Mouse (Mus musculus) ES-Bruce4 (cell line): ENCODE results near the gene Maml3. TPM values are rescaled to one million over a fixed set of nuclear protein-coding genes. Genes with fewer than 3 reads are reported as not detected.

Experiments
- H3K27ac ChIP-seq: 2 replicates; pipeline ENCODE4 v1.5.1; 2012; ENCODE audit warnings: low read length, inconsistent platforms; ENCODE audit not compliant: insufficient read depth
- H3K27me3 ChIP-seq: 2 replicates; pipeline ENCODE4 v1.6.1; 2012; ENCODE audit warnings: mild to moderate bottlenecking, low read length, inconsistent platforms; ENCODE audit not compliant: control insufficient read depth, poor library complexity, insufficient read depth, severe bottlenecking
- H3K36me3 ChIP-seq: 2 replicates; pipeline ENCODE4 v1.6.1; 2012; ENCODE audit warnings: inconsistent platforms, mild to moderate bottlenecking, low read length, moderate library complexity; ENCODE audit not compliant: control insufficient read depth, poor library complexity, insufficient read depth, severe bottlenecking
- H3K4me1 ChIP-seq: one replicate; pipeline ENCODE4 v1.8.1; 2011; ENCODE audit warnings: low read length; ENCODE audit not compliant: control insufficient read depth, insufficient read depth
- H3K4me3 ChIP-seq: 2 replicates; pipeline ENCODE4 v1.5.1; 2011; ENCODE audit warnings: low read depth, mild to moderate bottlenecking, low read length
- H3K9ac ChIP-seq: 2 replicates; pipeline ENCODE4 v1.6.1; 2012; ENCODE audit warnings: low read depth, mild to moderate bottlenecking, inconsistent platforms; ENCODE audit not compliant: poor library complexity, severe bottlenecking
- H3K9me3 ChIP-seq: replicated peaks from 2 replicates; pipeline ENCODE4 v1.6.1; 2012; ENCODE audit warnings: mild to moderate bottlenecking, low read length, inconsistent platforms; ENCODE audit not compliant: control insufficient read depth, poor library complexity, insufficient read depth, severe bottlenecking
- CTCF ChIP-seq: IDR thresholded peaks from one replicate; pipeline ENCODE4 v1.8.1; 2011; ENCODE audit warnings: low read depth, low read length
- EP300 ChIP-seq: IDR thresholded peaks from 2 replicates; pipeline ENCODE4 v1.6.1; 2011; ENCODE audit warnings: low read depth, low read length; ENCODE audit not compliant: insufficient read depth
- POLR2A ChIP-seq: IDR thresholded peaks from one replicate; pipeline ENCODE4 v1.8.1; 2011; ENCODE audit warnings: low read length; ENCODE audit not compliant: insufficient read depth
- polyA plus RNA-seq: library from polyadenylated mRNA; stranded (reverse); fragments of >200 nt; gene quantifications from 2 replicates; pipeline ENCODE4 v1.2.4, GENCODE M21; 2011; ENCODE audit warnings: low read depth; ENCODE audit not compliant: missing spikeins, insufficient read depth, insufficient read length

The Maml3 gene
- polyA plus RNA-seq, 1 experiment, result 5.7 TPM

- Histone ChIP-seq H3K27me3 (0 out of 2 replicates have a peak, but pooled peaks cover 2% of the 10 kb centered on the region), H3K9ac (no peak overlapping the region), H3K4me3 (no peak overlapping the region), H3K4me1 (no peaks in the 10 kb centered on the region), H3K27ac (no peak overlapping the region), H3K9me3 (no peaks in the 10 kb centered on the region), H3K36me3 (no peaks in the 10 kb centered on the region)
- TF ChIP-seq CTCF (no peak), EP300 (no peak), POLR2A (no peak)
Observed at GRCm38 (mm10) chr3:52125421-52125820, 20.5 kb upstream of the Maml3 start.

GRCm38 (mm10) chr3:52120858-52121257 lies 16.0 kb upstream of the Maml3 start:
- Histone ChIP-seq H3K27ac (no peak overlapping the region), H3K4me1 (no peaks in the 10 kb centered on the region), H3K36me3 (no peaks in the 10 kb centered on the region), H3K9me3 (no peaks in the 10 kb centered on the region), H3K27me3 (no peaks in the 10 kb centered on the region), H3K4me3 (no peak overlapping the region), H3K9ac (no peak overlapping the region)
- no peak for TF ChIP-seq CTCF
- TF ChIP-seq POLR2A, result no peak

- TF ChIP-seq EP300 (no peak), CTCF (no peak), POLR2A (no peak)
- H3K27ac ChIP-seq, result no peak overlapping the region
Observed at GRCm38 (mm10) chr3:52119216-52119615, 14.3 kb upstream of the Maml3 start.

DNA sequence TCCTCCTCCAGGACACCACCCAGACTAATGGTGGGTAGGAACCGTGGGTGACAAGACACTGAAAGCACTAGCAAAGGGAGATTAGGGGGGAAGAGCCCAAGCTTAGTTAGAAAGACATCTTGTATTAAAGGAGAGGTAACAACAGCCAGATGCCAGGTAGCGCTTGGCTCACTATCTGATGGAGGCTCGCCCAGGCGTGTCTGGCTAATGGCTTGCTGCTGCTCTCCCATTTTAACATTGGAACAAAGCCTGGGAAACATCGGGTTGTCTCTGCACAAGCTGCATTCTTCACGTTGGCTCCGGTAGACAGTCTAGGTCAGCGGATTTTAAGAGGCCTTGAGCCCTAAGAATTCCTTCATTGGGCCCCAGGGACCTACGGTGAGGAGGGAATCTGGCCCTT lies 10.5 kb upstream of the Maml3 start:
- Histone ChIP-seq H3K9ac (no peak overlapping the region), H3K4me3 (no peak overlapping the region), H3K9me3 (no peaks in the 10 kb centered on the region), H3K36me3 (no peaks in the 10 kb centered on the region), H3K27ac (no peak overlapping the region), H3K27me3 (no peaks in the 10 kb centered on the region), H3K4me1 (no peaks in the 10 kb centered on the region)
- TF ChIP-seq EP300 (no peak), POLR2A (no peak), CTCF (no peak)

More at GRCm38 (mm10) chr3:52119216-52119615, 14.3 kb upstream of the Maml3 start:
- H3K27me3 ChIP-seq, result no peaks in the 10 kb centered on the region
- no peak overlapping the region for H3K9ac ChIP-seq
- no peaks in the 10 kb centered on the region for H3K36me3 ChIP-seq
- H3K4me1 ChIP-seq, result no peaks in the 10 kb centered on the region
- no peak overlapping the region for H3K4me3 ChIP-seq
- H3K9me3 ChIP-seq, result no peaks in the 10 kb centered on the region

DNA sequence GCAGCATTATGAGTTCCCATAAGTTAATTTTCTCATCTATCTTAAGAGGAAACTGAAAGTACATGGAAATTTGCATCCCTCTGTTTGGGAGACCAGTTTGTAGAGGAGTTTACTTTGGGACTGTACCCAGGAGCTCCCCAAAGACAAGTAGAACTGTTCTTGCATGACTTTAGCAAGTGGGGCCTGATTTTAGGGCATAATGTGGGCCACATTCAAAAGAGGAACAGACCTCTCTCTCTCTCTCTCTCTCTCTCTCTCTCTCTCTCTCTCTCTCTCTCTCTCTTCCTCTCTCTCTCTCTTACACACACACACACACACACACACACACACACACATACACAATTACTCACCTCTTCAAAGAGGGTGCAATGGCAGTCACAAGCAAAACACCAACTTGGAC lies 3.2 kb upstream of the Maml3 start:
- peaks cover 13% of the 10 kb centered on the region for H3K27me3 ChIP-seq
- H3K4me3 ChIP-seq, result no peak overlapping the region
- H3K4me1 ChIP-seq, result no peaks in the 10 kb centered on the region
- no peaks in the 10 kb centered on the region for H3K9me3 ChIP-seq
- H3K9ac ChIP-seq, result no peak overlapping the region
- no peaks in the 10 kb centered on the region for H3K36me3 ChIP-seq
- H3K27ac ChIP-seq, result no peak overlapping the region
- TF ChIP-seq CTCF, result no peak
- no peak for TF ChIP-seq EP300
- TF ChIP-seq POLR2A, result no peak

DNA sequence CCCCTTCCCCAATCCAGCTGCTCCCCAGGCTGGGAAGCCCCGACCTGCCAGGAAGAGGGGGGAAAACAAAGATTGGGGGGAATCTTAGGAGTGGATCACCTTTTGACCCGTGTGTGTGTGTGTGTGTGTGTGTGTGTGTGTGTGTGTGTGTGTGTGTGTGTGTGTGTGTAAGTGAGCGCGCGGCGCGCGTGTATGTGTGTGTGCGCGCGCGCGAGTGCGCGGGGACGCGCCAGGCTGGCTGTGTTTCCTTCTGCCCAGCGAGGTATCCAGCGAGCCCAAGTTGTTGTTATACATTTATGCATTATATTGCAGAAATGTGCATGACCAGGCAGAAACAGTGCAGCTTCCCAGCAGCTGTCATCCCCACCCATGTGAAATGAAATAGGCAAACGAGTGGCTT lies 280 bp upstream of the Maml3 start:
- Histone ChIP-seq H3K4me1 (no peaks in the 10 kb centered on the region), H3K9ac (peak overlapping the region; percentile 85), H3K27ac (no peak overlapping the region), H3K9me3 (no peaks in the 10 kb centered on the region; the same call in 1 of the 2 replicates), H3K27me3 (peaks cover 13% of the 10 kb centered on the region), H3K4me3 (peak overlapping the region; percentile 61), H3K36me3 (no peaks in the 10 kb centered on the region)
- TF ChIP-seq POLR2A (no peak), EP300 (no peak), CTCF (no peak)

- Histone ChIP-seq H3K4me1 (no peaks in the 10 kb centered on the region), H3K4me3 (peak overlapping the region; percentile 82), H3K27ac (no peak overlapping the region), H3K36me3 (no peaks in the 10 kb centered on the region), H3K27me3 (peaks cover 13% of the 10 kb centered on the region), H3K9me3 (no peaks in the 10 kb centered on the region; the same call in 1 of the 2 replicates), H3K9ac (peak overlapping the region; percentile 85)
- TF ChIP-seq CTCF, result no peak
- no peak for TF ChIP-seq POLR2A
- no peak for TF ChIP-seq EP300
Observed at GRCm38 (mm10) chr3:52104208-52104607, 668 bp downstream of the Maml3 start.
